Mouse (Mus musculus) thymus, adult 18-20 months (tissue): ENCODE results near the gene Slc39a11.

Experiments
- DNase-seq, 2 experiments: peaks; one replicate each; pipeline ENCODE4 v3.0.0; 2022; ENCODE audit warnings: mixed read lengths in 2 of 2

Slc39a11 gene

GRCm38 (mm10) chr11:113330061-113330591 is 319.8 kb downstream of the Slc39a11 start:
- no peak for DNase-seq

- no peak for DNase-seq
Observed at GRCm38 (mm10) chr11:113327499-113328062, 322.3 kb downstream of the Slc39a11 start.

DNA sequence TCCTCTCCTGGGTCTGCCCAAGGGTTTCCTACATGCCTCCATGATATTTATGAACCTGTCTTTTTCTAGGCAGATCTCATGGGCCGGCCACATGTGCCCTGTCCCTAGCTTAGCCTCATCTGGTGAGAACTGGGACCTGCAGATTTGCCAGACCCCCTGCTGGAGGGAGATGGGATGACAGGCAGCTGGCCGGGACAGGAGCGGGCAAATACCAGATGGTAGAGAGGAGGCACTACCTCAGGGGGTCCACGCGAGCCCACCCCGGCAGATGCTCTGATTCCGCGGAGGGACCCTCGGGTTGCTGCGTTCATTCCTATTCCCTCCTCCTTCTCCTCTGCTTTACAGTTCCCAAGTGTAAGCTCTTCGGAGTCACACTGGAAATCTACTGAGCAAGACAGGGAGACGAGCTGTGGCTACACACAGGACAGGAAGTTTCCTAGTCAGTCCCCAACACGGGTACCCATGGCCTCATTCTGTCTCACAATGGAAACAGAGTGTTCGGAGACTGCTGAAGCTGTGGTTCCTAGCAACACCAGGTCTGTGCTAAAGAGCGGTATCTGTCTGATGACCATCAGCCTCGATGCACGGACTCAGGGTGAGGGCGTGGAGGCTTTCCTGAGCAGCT is 323.4 kb downstream of the Slc39a11 start:
- DNase-seq: peak; percentile 16 to 19

DNA sequence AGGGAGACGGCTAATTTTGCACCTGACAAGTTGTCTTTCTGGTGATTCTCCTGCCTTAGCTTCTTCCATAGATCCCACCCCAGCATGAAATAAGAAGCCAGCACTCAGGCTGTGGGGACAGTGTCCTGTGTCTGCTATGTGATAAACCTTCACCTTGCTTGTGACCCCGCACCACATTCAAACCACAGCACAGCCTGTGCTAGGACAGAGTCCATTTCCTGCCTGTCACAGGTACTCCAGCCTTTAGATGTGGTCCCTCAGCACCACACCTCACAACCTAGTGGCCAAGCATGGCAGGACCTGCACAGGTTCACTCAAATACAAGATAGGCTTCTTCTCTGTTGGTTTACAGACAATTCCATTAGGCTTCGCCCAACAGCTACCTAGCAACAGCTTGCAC is 328.3 kb downstream of the Slc39a11 start:
- DNase-seq: no peak

DNA sequence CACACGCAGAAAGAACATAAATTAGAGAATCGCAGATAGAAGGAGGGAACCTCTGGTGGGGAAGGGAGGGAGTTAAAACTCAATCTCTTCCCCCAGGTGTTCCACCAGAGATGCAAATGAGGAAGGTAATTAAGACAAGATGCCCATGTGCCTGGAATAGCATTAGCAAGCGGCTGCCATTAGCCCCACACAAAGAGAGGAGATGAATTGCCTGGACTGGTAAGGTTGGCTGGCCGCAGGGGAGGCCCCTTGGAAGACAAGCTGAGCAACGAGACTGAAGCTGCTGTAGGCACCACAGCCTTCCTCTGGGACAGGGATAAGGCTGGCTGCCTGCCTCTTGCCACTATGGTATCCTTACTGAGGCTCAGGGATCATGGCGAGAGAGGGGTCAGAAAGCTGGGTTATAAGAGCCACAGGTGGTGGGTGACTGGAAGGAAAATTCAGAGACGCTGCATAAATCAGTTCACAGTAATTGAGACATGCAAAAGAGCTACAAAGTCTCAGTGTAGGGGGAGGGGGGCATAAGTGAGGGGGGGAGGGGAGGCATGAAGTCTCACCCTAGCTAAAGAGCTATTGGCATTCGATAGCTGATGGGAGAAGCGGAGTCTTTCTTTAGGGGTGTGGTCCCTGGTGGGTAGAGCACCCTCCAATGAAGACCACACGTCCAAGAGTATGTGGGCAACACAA is 340.5 kb downstream of the Slc39a11 start:
- DNase-seq: no peak

GRCm38 (mm10) chr11:113308256-113308941 is 341.5 kb downstream of the Slc39a11 start:
- no peak for DNase-seq

DNA sequence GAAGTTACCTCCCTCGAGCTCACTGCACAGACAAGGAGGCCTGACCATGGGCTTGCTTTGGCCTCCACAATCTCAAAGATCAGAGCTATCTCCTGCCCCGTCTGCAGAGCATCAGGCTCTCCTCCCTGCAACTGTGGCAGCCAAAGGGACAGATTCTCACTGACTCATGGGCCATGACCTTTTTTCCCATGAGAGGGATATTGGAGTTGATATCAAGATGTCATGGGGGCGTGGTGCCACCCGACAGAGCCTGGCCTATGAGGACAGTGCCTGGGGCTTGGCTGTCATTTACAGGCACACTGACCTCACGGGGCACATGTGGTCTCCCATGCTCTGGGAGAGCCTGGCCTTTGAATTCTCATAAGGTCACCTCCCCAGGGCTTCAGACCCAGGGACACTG is 346.7 kb downstream of the Slc39a11 start:
- no peak for DNase-seq

DNA sequence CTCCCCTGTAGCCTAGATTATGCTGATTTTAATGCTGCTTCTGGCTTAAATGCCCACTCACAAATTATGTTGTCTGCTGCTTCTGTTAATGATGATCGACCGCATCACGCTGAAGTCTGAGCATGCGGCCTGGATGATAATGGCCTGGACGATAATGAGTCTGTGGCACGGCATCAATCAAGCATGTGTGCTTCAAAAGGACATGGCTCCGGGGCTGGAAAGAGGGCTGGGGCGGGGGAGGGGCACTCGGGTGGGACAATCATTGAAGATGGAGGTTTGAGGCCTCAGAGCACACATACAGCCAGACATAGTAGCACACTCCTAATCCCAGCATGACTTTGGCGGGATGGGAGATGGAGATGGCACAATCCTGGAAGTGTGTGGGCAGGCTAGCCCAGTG is 350.4 kb downstream of the Slc39a11 start:
- DNase-seq: no peak

- DNase-seq: peak; percentile 18 to 35
Observed at GRCm38 (mm10) chr11:113297765-113298164, 352.1 kb downstream of the Slc39a11 start.

DNA sequence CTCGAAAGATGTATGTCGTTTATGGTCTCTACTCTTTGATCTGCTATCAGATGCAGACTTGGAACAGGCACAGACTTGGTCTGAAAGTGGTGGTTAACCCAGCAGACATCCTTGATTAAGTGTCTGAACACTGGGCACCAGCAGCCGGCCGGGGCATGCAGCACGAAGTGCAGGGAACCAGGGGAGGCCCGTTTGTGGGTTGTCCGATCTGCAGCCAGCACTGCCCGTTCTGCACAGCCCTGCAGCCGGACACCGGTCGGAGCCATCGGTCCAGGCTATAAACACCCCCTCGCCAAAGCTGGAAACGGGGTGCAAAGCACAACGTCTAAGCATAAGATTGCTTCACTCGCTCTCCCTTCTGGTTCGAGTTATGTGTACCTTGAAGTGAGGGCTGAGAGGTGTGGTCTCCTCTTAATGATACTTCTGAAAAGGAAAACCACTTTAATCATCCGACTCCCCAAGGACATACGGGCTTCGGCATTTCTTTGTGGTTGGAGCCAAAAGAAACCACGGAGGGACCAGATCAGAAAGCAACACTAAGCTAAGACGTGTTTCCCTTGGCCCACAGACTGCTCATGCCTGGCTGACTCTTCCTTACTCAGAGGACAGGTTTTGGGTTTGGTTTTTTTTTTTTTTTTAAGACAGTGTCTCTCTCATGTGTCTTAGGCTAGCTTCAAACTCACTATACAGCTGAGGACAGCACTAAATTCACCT is 352.8 kb downstream of the Slc39a11 start:
- DNase-seq: no peak

DNA sequence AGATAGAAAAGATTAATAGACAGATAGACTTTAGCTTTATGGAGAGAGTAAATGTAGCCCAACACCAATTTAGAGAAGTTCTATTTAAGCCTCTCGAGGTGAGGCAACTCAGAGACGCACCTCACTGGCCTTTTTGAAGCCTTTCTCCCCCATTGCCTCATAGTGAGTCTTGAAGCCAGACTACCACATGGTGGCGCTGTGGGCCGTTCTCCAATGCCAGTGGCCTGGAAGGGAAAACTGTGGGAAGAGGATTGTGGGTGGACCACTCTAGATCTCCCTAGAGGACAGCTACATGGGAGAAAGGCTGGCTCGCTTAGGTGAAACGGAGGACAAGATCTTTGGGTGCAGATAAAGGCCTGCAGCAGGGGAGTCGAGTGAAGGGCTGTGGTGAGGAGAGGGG is 353.7 kb downstream of the Slc39a11 start:
- DNase-seq: no peak

DNA sequence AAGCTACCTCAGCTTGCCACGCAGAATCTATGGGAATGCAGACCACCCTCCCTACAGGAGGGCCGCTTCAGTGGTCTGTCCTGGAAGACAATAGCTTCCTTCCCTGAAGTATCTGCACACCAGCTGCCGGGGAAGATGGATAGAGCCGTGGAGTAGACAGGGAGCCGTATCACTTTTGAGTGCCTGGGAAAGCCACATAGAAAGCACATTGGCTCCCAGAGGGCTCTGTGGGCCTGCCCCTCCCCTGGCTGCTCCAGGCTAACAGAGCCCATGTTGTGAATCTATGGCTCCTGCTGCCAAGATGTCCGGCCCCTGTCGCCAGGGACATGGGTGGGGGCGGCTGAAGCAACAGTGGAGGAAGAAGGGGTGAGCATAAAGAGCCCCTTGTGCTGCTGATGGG is 355.4 kb downstream of the Slc39a11 start:
- no peak for DNase-seq

DNA sequence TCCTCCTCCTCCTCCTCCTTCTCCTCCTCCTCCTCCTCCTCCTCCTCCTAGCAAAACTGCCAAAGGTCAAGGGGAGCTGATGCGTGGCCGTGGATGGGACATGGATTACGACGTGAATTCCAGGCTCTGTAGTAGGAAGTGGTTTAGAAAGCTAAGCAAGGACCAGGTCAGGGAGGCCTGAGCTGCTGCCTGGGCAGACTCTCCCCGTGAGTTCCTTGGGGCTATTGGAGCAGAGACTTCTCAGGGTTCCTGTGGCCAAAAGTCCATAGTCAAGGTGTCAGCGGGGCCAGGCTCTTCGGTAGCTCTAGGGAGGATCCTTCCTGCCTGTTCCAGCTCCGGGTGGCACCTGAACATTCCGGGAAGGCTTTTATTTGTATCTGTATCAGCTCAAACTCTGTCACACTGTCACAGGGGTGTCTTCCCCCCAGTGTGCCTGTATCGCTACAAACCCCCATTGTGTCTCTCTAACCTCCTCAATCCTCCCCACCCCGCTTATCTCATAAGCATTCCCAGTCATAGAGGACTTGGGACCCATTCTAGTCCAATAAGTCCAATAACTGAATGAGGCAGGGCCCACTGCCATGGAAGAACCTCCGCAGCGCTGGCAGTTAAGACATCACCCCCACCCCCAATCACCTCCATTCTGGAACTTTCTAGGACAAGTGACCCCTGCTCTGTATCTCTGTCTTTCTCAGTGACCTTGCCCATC is 356.8 kb downstream of the Slc39a11 start:
- no peak for DNase-seq

GRCm38 (mm10) chr11:113291781-113292714 is 357.8 kb downstream of the Slc39a11 start:
- DNase-seq: no peak

- DNase-seq: no peak
Observed at GRCm38 (mm10) chr11:113290911-113291310, 359.0 kb downstream of the Slc39a11 start.

DNA sequence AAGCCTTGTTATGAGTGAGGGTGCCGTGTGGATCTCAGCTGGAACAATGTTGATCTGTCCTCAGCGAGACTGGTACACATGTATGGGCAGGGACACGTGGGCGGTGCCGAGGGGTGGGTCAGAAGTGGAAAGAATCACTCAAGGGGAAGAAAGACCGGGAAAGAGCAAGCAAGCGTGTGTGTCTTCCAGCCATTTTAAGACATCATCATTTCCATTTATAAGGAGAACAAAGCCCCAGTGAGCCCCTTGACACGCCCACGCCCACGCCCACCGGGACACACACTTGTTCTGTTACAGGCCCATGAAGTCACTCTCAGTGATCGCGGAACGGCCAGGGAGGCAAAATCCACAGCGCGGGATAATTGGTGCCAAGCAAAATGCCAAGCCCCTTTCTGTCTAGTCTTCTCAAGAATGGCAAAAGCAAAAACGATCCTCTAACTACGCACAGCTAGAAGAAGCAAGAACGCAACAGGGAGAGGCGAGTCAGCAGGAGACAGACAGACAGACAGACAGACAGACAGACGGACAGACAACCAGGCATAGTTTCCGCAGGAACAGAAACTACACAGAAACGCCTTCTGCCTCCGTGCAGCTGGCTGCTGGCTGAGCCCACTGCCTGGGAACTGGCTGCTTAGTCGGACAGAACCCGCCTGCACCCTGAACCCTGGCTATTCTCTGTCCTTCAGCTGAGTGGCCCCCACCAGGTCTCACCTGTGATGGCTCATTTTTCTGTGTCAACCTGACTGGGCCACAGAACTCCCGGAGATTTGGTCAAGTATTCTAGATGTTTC is 364.7 kb downstream of the Slc39a11 start:
- DNase-seq: no peak

- no peak for DNase-seq
Observed at GRCm38 (mm10) chr11:113283376-113283811, 366.5 kb downstream of the Slc39a11 start.

DNA sequence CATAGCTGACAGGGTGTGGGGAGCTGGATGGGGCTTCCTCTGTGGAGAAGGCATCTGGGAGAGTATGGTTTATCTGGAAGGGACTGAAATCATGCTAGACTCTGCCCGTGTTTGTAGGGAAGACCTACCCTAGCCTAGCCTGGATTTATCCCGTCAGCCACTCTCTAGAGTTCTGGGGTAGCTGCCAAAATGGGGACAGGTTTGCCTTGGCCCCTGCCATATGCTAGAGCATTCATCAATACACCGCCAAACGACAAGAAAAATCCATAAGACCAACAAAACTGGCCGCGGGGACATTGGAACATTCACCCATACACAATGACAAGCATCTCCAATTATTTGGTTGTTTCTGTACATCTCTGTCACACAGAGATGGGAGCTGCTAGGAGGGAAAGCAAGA is 371.6 kb downstream of the Slc39a11 start:
- no peak for DNase-seq

DNA sequence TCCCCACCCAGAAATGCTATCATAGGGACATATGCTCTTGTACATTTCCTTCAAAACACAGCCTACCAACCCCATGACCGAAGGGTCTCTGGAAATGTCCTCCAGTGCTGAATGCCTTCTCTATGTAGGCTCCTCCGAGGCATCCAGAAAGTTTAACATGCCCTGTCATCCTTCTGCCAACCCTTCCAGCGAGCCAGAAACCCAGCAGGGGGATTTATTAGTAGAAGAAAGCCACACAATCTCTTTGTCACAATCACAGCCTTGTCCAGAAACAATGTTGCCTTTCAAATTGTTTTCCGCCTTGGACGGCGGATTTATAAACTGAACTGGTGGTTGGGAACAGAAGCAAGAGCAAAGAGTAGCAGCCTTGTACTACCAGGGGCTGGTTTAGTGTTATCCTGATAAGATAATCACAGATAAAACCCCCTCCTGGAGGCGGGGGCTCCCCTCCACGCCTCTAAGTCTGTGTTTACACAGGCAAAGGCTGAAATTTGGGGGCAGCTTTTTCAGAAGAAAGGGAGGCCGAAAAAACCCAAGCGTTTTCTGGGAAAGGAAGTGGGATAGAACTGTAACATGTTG is 372.8 kb downstream of the Slc39a11 start:
- DNase-seq: no peak

- no peak for DNase-seq
Observed at GRCm38 (mm10) chr11:113276518-113276917, 373.4 kb downstream of the Slc39a11 start.
